Mouse (Mus musculus) embryonic fibroblast, embryonic 13.5 days (primary cell): ENCODE data around the gene Hand1. TPM values are rescaled to one million over a fixed set of nuclear protein-coding genes. Genes with fewer than 3 reads are reported as not detected.

ENCODE experiments used
- H3K27ac ChIP-seq: 2 replicates; pipeline ENCODE4 v1.5.1; 2012; ENCODE audit warnings: low read length, control low read depth, inconsistent platforms; ENCODE audit not compliant: insufficient read depth
- H3K4me1 ChIP-seq: 2 replicates; pipeline ENCODE4 v1.6.1; 2011; ENCODE audit warnings: low read length; ENCODE audit not compliant: control insufficient read depth, insufficient read depth
- H3K4me3 ChIP-seq: 2 replicates; pipeline ENCODE4 v1.5.1; 2011; ENCODE audit warnings: mild to moderate bottlenecking, control low read depth, low read length; ENCODE audit not compliant: insufficient read depth
- CTCF ChIP-seq: IDR thresholded peaks from 2 replicates; pipeline ENCODE4 v1.5.1; 2011; ENCODE audit warnings: mild to moderate bottlenecking, control low read depth, low read length, moderate library complexity, borderline replicate concordance; ENCODE audit not compliant: insufficient read depth
- POLR2A ChIP-seq: IDR thresholded peaks from 2 replicates; pipeline ENCODE4 v1.6.1; 2011; ENCODE audit warnings: low read depth, mild to moderate bottlenecking, control low read depth, low read length, moderate library complexity
- polyA plus RNA-seq: library from polyadenylated mRNA; stranded (reverse); fragments of >200 nt; gene quantifications from 2 replicates; pipeline ENCODE4 v1.2.4, GENCODE M21; 2011; ENCODE audit warnings: low read depth; ENCODE audit not compliant: missing spikeins, insufficient read length

The Hand1 gene
- polyA plus RNA-seq, 1 experiment = 0.53 TPM

- peaks cover 3% of the 10 kb centered on the region; the same call in 1 of the 2 replicates for H3K4me1 ChIP-seq
- peak overlapping the region; percentile 73 for H3K4me3 ChIP-seq
- no peak overlapping the region for H3K27ac ChIP-seq
- no peak for TF ChIP-seq POLR2A
- TF ChIP-seq CTCF = no peak
Observed at GRCm38 (mm10) chr11:57801766-57802510, 30.7 kb downstream of the Hand1 start.

- Histone ChIP-seq H3K4me1 (peaks cover 3% of the 10 kb centered on the region; the same call in 1 of the 2 replicates), H3K4me3 (peak within 1 kb of the TSS; percentile 91), H3K27ac (peak within 1 kb of the TSS; percentile 57)
- TF ChIP-seq POLR2A (peak; percentile 97), CTCF (no peak)
Observed at GRCm38 (mm10) chr11:57800971-57801765, 31.4 kb downstream of the Hand1 start, which contains the start of gene Sap30l. Gene Sap30l, plus strand, starts transcription at chr11:57801637.

GRCm38 (mm10) chr11:57800266-57800951, 32.2 kb downstream of the Hand1 start:
- Histone ChIP-seq H3K4me1 (peaks cover 3% of the 10 kb centered on the region; the same call in 1 of the 2 replicates), H3K4me3 (peak overlapping the region; percentile 91), H3K27ac (peak overlapping the region; percentile 57; the same call in 1 of the 2 replicates)
- no peak for TF ChIP-seq POLR2A
- TF ChIP-seq CTCF = no peak

- TF ChIP-seq POLR2A (no peak), CTCF (no peak)
- peaks cover 3% of the 10 kb centered on the region; the same call in 1 of the 2 replicates for H3K4me1 ChIP-seq
- H3K4me3 ChIP-seq = no peak overlapping the region
- H3K27ac ChIP-seq = no peak overlapping the region
Observed at GRCm38 (mm10) chr11:57799456-57799855, 33.2 kb downstream of the Hand1 start.

GRCm38 (mm10) chr11:57797828-57798227, 34.8 kb downstream of the Hand1 start:
- TF ChIP-seq CTCF = no peak
- TF ChIP-seq POLR2A = no peak
- H3K4me1 ChIP-seq = no peaks in the 10 kb centered on the region
- H3K27ac ChIP-seq = no peak overlapping the region

GRCm38 (mm10) chr11:57795086-57795485, 37.5 kb downstream of the Hand1 start:
- H3K27ac ChIP-seq = no peak overlapping the region
- H3K4me3 ChIP-seq = no peak overlapping the region
- TF ChIP-seq CTCF = no peak
- no peak for TF ChIP-seq POLR2A
- no peaks in the 10 kb centered on the region for H3K4me1 ChIP-seq

More at GRCm38 (mm10) chr11:57797828-57798227, 34.8 kb downstream of the Hand1 start:
- H3K4me3 ChIP-seq = no peak overlapping the region

GRCm38 (mm10) chr11:57790866-57791535, 41.6 kb downstream of the Hand1 start:
- Histone ChIP-seq H3K4me1 (no peaks in the 10 kb centered on the region), H3K27ac (no peak overlapping the region), H3K4me3 (no peak overlapping the region)
- TF ChIP-seq CTCF = no peak
- no peak for TF ChIP-seq POLR2A

- TF ChIP-seq POLR2A (no peak), CTCF (peak; percentile 57)
- H3K4me1 ChIP-seq = no peaks in the 10 kb centered on the region
- no peak overlapping the region for H3K4me3 ChIP-seq
- H3K27ac ChIP-seq = no peak overlapping the region
Observed at GRCm38 (mm10) chr11:57787913-57788312, 44.7 kb downstream of the Hand1 start.

GRCm38 (mm10) chr11:57786616-57787418, 45.8 kb downstream of the Hand1 start:
- TF ChIP-seq POLR2A (no peak), CTCF (no peak)
- H3K4me3 ChIP-seq = no peak overlapping the region
- no peaks in the 10 kb centered on the region for H3K4me1 ChIP-seq
- peak overlapping the region; percentile 43 for H3K27ac ChIP-seq
